Mouse (Mus musculus): ENCODE measurements around the gene Gucy2f. TPM values are rescaled to one million over a fixed set of nuclear protein-coding genes. Genes with fewer than 3 reads are reported as not detected.
"Not testable (repeated sequence)": the region's sequence is repeated elsewhere in the genome, so short reads cannot be mapped to it uniquely, and the experiment has no call there.

Gene Gucy2f
- total RNA-seq (2021) = 1 to 10 TPM; 1.1 to 1.3 TPM
- long read RNA-seq = 0 reads

GRCm38 (mm10) chrX:142196831-142197230, at the start of gene Gucy2f:
Gene Gucy2f, minus strand, starts transcription at chrX:142196931.
- no peak for DNase-seq (ENCODE audit: low spot score in 2 of 2)

- no peak for DNase-seq (ENCODE audit: low spot score in 2 of 2)
These were observed 49.1 kb upstream of the Gucy2f start for GRCm38 (mm10) chrX:142245682-142246327.

- DNase-seq (ENCODE audit: low spot score in 2 of 2) = no peak
These were observed 40.4 kb upstream of the Gucy2f start for GRCm38 (mm10) chrX:142237101-142237500.

GRCm38 (mm10) chrX:142236146-142236545, 39.4 kb upstream of the Gucy2f start:
- DNase-seq (ENCODE audit: low spot score in 2 of 2) = not testable (repeated sequence)

GRCm38 (mm10) chrX:142228769-142229158, 32.0 kb upstream of the Gucy2f start:
- no peak for DNase-seq (ENCODE audit: low spot score in 2 of 2)

GRCm38 (mm10) chrX:142228055-142228768, 31.5 kb upstream of the Gucy2f start:
- DNase-seq (ENCODE audit: low spot score in 2 of 2) = peak; percentile 59 to 74

GRCm38 (mm10) chrX:142227398-142228054, 30.8 kb upstream of the Gucy2f start:
- DNase-seq (ENCODE audit: low spot score in 2 of 2) = no peak

- no peak for DNase-seq (ENCODE audit: low spot score in 2 of 2)
These were observed 29.8 kb upstream of the Gucy2f start, which contains the start of gene Nxt2 for GRCm38 (mm10) chrX:142226542-142226941. Gene Nxt2, plus strand, starts transcription at chrX:142226770.

- peak; percentile 40 to 53 for DNase-seq (ENCODE audit: low spot score in 2 of 2)
These were observed 3.6 kb upstream of the Gucy2f start for GRCm38 (mm10) chrX:142200295-142200694.

- DNase-seq (ENCODE audit: low spot score in 2 of 2) = no peak
These were observed 1.2 kb downstream of the Gucy2f start for GRCm38 (mm10) chrX:142195551-142195950.

- peak; percentile 13 to 14 for DNase-seq (ENCODE audit: low spot score in 2 of 2)
These were observed 2.3 kb downstream of the Gucy2f start for GRCm38 (mm10) chrX:142194420-142194819.

GRCm38 (mm10) chrX:142190355-142190754, 6.4 kb downstream of the Gucy2f start:
- no peak for DNase-seq (ENCODE audit: low spot score in 2 of 2)

GRCm38 (mm10) chrX:142189023-142189703, 7.6 kb downstream of the Gucy2f start:
- DNase-seq (ENCODE audit: low spot score in 2 of 2) = peak; percentile 62 to 64

- no peak for DNase-seq (ENCODE audit: low spot score in 2 of 2)
These were observed 14.7 kb downstream of the Gucy2f start for GRCm38 (mm10) chrX:142182026-142182425.

GRCm38 (mm10) chrX:142176981-142177380, 19.8 kb downstream of the Gucy2f start:
- no peak for DNase-seq (ENCODE audit: low spot score in 2 of 2)

GRCm38 (mm10) chrX:142115779-142116178, 81.0 kb downstream of the Gucy2f start:
- DNase-seq (ENCODE audit: low spot score in 2 of 2) = no peak

GRCm38 (mm10) chrX:142111236-142111635, 85.5 kb downstream of the Gucy2f start:
- DNase-seq (ENCODE audit: low spot score in 2 of 2) = no peak

GRCm38 (mm10) chrX:142096904-142097303, 99.8 kb downstream of the Gucy2f start:
- DNase-seq (ENCODE audit: low spot score in 2 of 2) = peak; percentile 17 to 40

GRCm38 (mm10) chrX:142095579-142095978, 101.2 kb downstream of the Gucy2f start:
- DNase-seq (ENCODE audit: low spot score in 2 of 2) = no peak

GRCm38 (mm10) chrX:142062585-142062984, 134.1 kb downstream of the Gucy2f start:
- no peak for DNase-seq (ENCODE audit: low spot score in 2 of 2)

All from layer of hippocampus, postnatal 10 days (tissue).